In the genomic region with DNA sequence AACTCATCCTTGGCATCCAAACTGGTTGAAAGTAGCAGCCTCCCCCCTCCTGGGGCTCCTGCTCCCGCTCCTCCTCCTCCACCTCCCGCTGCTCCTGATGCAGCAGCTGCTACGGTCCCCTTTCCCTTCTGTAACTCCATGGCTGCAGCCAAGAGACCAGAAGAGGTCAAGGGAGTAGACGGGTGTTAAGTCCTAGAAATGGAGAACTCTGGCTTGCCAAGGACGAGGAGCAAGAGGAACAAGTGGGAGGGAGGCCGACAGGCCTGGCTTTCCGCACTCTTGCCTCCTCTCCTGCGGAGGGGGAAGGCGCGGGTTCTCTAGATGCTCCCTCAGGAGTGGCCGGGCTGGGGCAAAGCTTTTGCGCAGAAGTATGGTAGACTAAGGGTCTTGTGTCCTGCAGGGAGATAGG, we compare ENCODE assay signal across 1 mouse cellular context.
TF ChIP-seq lines count a peak whose summit lies in the region.

No protein-coding gene starts in this region.

TF ChIP-seq in MEL, 35 proteins besides CTCF, POLR2A, EP300 and RAD21 (continued from another document):
- no peak for TF ChIP-seq NELFE (IDR thresholded peaks at IDR 0.05; ENCODE audit: low read depth, low read length)
TF ChIP-seq in MEL: peak in this region for 1.
